Mouse (Mus musculus) neural tube, embryonic 10.5 days (tissue): ENCODE measurements at regions not wholly inside any gene's neighbourhood (a gene's known extent, or its start where the extent isn't known, plus 50 kb on each side); places are given as distances from the start of the nearest gene placed in this dataset.

Source experiments
- DNase-seq: peaks from one replicate; pipeline ENCODE4 v3.0.0-alpha.2; 2017; ENCODE audit warnings: low spot score; ENCODE audit errors: extremely low spot score

DNA sequence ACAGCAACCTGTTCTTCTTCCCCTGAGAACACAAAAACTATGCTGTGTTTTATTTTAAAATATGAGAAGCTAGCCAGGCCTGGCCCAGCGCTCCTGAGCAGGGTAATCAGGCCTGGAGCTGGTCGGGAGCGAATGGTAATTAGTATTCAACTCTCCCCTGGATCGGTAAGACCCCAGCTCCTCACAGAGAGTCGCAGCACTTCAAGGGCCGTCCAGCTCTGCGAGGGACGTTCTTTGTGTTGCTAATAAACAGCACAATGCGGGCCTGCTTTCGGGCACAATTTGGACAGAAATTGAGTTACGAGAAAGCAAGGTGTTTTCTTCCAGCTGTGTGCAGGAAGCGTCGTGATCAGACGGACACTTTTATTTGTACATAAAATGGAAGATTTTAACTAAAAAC is 69.5 kb upstream of the Spaca7 start:
- DNase-seq: peak; percentile 54

DNA sequence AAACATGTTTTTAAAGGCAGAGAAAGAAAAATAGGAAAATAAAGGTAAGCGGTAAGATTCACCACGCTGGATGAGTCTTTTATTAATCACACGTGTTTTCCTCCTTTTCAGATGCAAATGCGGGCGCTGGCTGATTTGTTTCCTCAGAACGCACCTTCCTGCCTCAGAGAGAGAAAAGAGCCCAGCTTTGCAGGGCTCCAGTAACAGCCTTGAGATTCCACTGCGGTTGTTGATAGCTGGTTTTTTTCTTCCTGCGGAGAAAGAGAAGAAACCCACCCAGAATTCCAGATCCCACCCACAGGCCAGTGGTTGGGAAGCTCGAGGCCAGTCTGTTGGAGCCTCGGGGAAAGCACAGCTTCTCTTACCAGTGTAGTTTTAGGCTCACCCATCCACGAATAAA is 68.6 kb upstream of the Spaca7 start:
- DNase-seq: peak; percentile 27

DNA sequence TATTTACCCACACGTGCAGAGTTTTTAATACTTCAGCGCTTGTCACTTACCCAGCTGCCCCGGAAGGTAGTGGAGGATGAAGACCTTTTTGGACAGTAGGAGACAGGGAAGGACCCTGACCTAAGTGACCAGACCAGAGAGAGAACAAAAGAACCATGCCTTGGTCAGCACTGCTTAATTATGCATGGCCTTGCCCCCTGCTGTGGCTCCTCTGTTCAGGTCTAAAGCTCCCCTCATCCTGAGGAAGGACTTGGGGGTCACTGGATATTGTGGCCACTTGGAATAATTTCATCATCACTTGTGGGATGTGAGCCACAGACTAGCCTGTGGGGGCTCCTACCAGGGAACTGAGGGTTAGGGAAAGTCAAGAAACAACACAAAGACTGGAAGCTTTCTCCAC is 68.1 kb upstream of the Spaca7 start:
- DNase-seq: peak; percentile 33

DNA sequence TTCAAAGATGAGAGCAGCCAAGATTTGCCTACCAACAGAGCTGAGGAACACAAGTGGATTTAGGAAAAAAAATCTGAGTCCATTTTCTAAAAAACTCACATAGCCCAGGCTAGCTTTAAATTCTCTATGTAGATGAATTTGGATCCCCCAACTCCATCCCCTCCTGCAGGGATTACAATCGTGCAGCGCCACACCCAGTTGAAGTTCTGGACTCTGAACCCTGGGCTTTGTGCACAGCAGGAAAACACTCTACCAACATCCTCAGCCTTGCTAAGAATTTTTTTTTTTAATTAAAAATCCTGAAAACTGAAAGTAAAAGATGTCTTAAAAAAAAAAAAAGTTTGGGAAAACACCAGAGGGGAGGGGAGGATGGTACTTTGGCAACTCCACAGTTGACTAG is 62.6 kb upstream of the Spaca7 start:
- DNase-seq: no peak

- DNase-seq: no peak
Measured at GRCm38 (mm10) chr8:12513042-12513441, 59.8 kb upstream of the Spaca7 start.

DNA sequence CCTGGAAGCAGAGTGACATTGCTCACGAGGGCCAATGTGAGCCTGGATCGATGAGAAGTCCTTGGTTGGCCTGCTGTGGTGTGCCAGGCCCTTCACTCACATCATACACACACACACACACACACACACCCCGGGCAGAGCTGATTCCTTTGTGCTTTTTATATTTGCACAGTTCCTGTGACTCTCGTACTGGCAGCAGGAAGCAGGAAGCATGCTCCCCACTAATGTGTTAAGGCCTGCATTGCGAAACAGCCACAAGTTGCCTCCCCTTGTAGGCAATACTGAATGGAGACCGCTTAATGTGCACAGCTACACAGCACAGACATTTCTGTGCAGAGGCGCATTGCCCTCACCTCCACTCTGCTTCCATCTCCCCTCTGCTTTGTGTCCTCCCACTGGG is 58.7 kb upstream of the Spaca7 start:
- no peak for DNase-seq

GRCm38 (mm10) chr8:12521636-12522035 is 51.2 kb upstream of the Spaca7 start:
- no peak for DNase-seq
